Mouse (Mus musculus): ENCODE results near the gene G430095P16Rik. TPM values are rescaled to one million over a fixed set of nuclear protein-coding genes. Genes with fewer than 3 reads are reported as not detected.

G430095P16Rik gene
- 3.1 and 3.7 TPM in 2 replicates for polyA plus RNA-seq (2015; fragmentation: Nextera tagmentation; extraction: Ambion mirVana)

GRCm38 (mm10) chr8:84722850-84723570, at the start of gene G430095P16Rik:
TSS of gene G430095P16Rik (plus strand) at chr8:84723007.
- Histone ChIP-seq H3K9me3 (no peaks in the 10 kb centered on the region), H3K27ac (peak within 1 kb of the TSS; percentile 93), H3K4me2 (replicated peaks) (peak within 1 kb of the TSS; percentile 44), H3K36me3 (no peaks in the 10 kb centered on the region), H3K27me3 (replicated peaks) (peaks cover 7% of the 10 kb centered on the region; the same call in 1 of the 2 replicates), H3K4me3 (replicated peaks) (0 out of 2 replicates have a peak within 1 kb of the TSS, but pooled peaks have one; percentile 10), H3K9ac (peak within 1 kb of the TSS; percentile 31), H3K4me1 (replicated peaks) (peaks cover 35% of the 10 kb centered on the region)
- peak; percentile 94 for ATAC-seq
- WGBS, result 6% methylated on average over 10 of the region's 10 CpGs

DNA sequence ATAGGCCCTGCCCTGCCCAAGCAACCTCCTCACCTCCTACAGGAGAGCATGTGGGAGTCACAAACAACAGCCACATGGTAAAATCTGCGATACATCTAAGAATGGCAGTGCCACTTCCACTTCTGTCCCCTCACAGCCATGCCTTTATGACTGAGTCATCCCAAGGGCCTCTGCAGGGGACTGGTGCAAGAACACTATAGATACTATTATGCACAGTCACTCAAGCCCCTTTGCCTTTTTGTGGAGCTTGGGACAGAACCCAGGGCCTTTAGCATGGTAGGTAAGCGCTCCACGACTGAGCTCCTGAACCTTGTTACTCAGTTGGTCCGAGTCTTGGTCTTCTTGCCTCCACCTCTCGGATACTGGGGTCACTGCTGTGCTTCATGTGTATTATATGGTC, 45.5 kb upstream of the G430095P16Rik start:
- H3K4me1 ChIP-seq (replicated peaks), result no peaks in the 10 kb centered on the region
- ATAC-seq, result no peak
- no peak overlapping the region for H3K4me2 ChIP-seq (replicated peaks)
- no peak overlapping the region for H3K27ac ChIP-seq
- H3K27me3 ChIP-seq (replicated peaks), result no peaks in the 10 kb centered on the region
- H3K9ac ChIP-seq, result no peak overlapping the region
- H3K4me3 ChIP-seq (replicated peaks), result no peak overlapping the region
- H3K9me3 ChIP-seq, result no peaks in the 10 kb centered on the region
- WGBS, result 90% methylated on average over 5 of the region's 5 CpGs
- peaks cover 14% of the 10 kb centered on the region for H3K36me3 ChIP-seq

DNA sequence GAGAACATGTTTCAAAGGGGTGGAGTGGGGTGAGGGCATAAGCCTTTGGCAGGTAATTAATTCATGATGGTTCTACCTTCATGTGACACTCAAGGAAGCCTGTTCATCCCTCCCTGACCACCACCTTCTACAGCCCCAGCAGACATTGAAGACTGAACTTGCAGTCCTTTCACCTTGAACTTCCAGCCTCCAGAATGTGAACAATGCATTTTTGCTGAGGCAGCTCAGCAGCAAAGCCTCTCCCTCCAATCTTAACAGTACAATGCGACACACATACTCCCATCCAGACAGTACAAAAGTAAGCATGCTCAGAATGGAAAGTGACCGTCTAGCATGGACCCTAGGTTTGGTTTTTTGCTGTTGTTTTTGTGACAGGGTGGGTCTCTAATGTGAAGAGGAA, 41.3 kb upstream of the G430095P16Rik start:
- WGBS, result 80% methylated on average over 2 of the region's 2 CpGs

DNA sequence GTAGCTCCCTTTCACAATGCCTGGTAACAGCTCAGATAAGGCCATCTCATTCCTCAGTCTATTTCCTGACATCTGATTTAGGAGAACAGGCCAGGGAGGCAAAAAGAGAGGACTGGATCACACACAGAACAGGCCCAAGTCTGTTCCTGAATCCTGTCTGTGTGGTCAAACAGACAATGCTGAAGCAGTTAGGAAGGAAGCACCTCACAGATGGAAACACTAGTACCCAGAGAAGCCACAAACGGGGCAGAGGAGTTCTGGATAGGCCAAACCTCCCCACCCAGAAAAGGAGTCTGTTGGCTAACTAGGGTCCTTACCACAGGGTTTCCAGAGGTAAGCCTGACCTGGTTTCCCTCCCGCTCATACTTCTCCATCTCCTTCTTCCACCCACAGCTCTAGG, 40.5 kb upstream of the G430095P16Rik start:
- no peak overlapping the region for H3K27ac ChIP-seq
- H3K27me3 ChIP-seq (replicated peaks), result no peaks in the 10 kb centered on the region
- H3K4me3 ChIP-seq (replicated peaks), result no peak overlapping the region
- ATAC-seq, result no peak
- no peak overlapping the region for H3K9ac ChIP-seq
- no peak overlapping the region for H3K4me2 ChIP-seq (replicated peaks)
- H3K4me1 ChIP-seq (replicated peaks), result peaks cover 20% of the 10 kb centered on the region
- H3K9me3 ChIP-seq, result no peaks in the 10 kb centered on the region
- WGBS, result 81% methylated on average over 2 of the region's 2 CpGs
- H3K36me3 ChIP-seq, result no peaks in the 10 kb centered on the region

More for the DNA sequence above, 41.3 kb upstream of the G430095P16Rik start:
- ATAC-seq, result no peak
- Histone ChIP-seq H3K9ac (no peak overlapping the region), H3K9me3 (no peaks in the 10 kb centered on the region), H3K4me3 (replicated peaks) (no peak overlapping the region), H3K27me3 (replicated peaks) (no peaks in the 10 kb centered on the region), H3K27ac (no peak overlapping the region), H3K36me3 (no peaks in the 10 kb centered on the region), H3K4me2 (replicated peaks) (no peak overlapping the region), H3K4me1 (replicated peaks) (peaks cover 18% of the 10 kb centered on the region)

GRCm38 (mm10) chr8:84684537-84684936, 38.3 kb upstream of the G430095P16Rik start:
- Histone ChIP-seq H3K36me3 (no peaks in the 10 kb centered on the region), H3K9me3 (no peaks in the 10 kb centered on the region), H3K9ac (no peak overlapping the region), H3K4me1 (replicated peaks) (peaks cover 27% of the 10 kb centered on the region), H3K4me2 (replicated peaks) (no peak overlapping the region), H3K4me3 (replicated peaks) (no peak overlapping the region), H3K27me3 (replicated peaks) (no peaks in the 10 kb centered on the region), H3K27ac (no peak overlapping the region)
- no peak for ATAC-seq
- 59% methylated on average over 3 of the region's 3 CpGs for WGBS

- WGBS, result 6% methylated on average over 20 of the region's 20 CpGs
- Histone ChIP-seq H3K4me2 (replicated peaks) (peak within 1 kb of the TSS; percentile 81), H3K36me3 (peaks cover 3% of the 10 kb centered on the region; the same call in 1 of the 2 replicates), H3K27me3 (replicated peaks) (no peaks in the 10 kb centered on the region), H3K27ac (peak within 1 kb of the TSS; percentile 92), H3K9ac (peak within 1 kb of the TSS; percentile 100), H3K9me3 (no peaks in the 10 kb centered on the region), H3K4me3 (replicated peaks) (peak within 1 kb of the TSS; percentile 100), H3K4me1 (replicated peaks) (peaks cover 31% of the 10 kb centered on the region)
- peak; percentile 16 for ATAC-seq
These were observed 36.4 kb upstream of the G430095P16Rik start, which contains the start of gene Trmt1 for GRCm38 (mm10) chr8:84686191-84687002. TSS of gene Trmt1 (plus strand) at chr8:84686307.

DNA sequence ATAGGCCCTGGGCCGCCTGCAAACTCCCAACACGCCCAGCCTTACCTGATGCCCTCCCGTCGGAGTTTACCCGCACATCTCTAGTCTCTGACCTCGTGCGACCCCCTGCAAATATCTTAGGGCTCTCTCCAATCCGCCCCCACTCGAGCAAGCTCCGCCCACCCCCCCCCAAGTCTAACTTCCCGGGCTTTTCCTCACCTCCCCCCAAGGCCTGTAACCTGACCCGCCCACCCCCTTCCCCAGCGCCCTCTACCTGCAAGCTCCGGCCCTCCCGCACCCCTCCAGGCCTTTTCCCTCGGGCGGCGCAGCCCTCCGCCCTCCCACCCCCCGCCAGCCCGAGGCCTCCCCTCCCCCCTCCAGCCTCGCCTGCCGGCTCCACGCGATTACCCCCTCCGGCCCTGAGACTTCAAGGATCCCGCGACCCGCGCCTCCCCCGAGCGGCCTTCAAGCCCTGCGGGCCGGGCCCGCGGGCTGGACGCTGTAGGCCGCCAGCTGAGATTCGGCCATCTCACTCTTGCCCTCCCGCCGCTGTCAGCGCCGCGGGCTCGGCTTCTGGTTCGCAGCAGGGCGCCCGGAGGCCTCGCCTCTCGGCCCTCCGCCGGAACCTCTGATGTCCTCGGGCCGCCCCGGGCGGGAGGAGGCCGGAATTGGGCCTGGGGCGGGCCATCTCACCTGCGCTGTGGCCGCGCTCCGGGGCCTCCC, 35.7 kb upstream of the G430095P16Rik start:
- H3K27me3 ChIP-seq (replicated peaks), result no peaks in the 10 kb centered on the region
- H3K4me1 ChIP-seq (replicated peaks), result peaks cover 31% of the 10 kb centered on the region
- H3K9me3 ChIP-seq, result no peaks in the 10 kb centered on the region
- H3K36me3 ChIP-seq, result peaks cover 3% of the 10 kb centered on the region; the same call in 1 of the 2 replicates
- peak overlapping the region; percentile 100 for H3K9ac ChIP-seq
- ATAC-seq, result peak; percentile 46
- H3K4me2 ChIP-seq (replicated peaks), result peak overlapping the region; percentile 81
- under 1% methylated on average over 62 of the region's 62 CpGs for WGBS
- H3K27ac ChIP-seq, result peak overlapping the region; percentile 92
- peak overlapping the region; percentile 100 for H3K4me3 ChIP-seq (replicated peaks)

DNA sequence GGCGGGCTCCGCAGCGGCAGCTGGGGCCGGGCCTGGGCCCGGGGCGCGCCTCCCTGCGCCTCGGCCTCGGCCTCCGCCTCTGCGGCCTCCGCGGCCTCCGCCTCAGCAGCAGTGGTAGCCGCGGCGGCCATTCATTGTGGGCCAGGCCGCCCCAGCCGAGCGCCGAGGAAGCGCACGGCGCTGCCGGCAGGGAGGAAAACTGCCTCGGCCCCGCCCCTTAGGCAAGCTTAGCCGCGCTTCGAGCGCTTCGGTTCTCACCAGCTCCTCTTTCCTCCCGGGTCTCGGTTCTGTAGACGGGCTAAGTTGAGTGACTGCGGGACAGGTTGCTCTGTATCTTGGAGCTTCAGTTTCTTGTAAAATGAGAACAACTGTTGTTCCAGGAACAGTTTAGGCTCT, 35.1 kb upstream of the G430095P16Rik start, which contains the start of gene Nacc1:
Gene Nacc1, minus strand, starts transcription at position 158 of the 396 bp plus-strand sequence.
- Histone ChIP-seq H3K4me3 (replicated peaks) (peak within 1 kb of the TSS; percentile 100), H3K27ac (peak within 1 kb of the TSS; percentile 92), H3K9me3 (no peaks in the 10 kb centered on the region), H3K4me2 (replicated peaks) (peak within 1 kb of the TSS; percentile 81), H3K4me1 (replicated peaks) (peaks cover 31% of the 10 kb centered on the region), H3K36me3 (peaks cover 3% of the 10 kb centered on the region; the same call in 1 of the 2 replicates), H3K9ac (peak within 1 kb of the TSS; percentile 100), H3K27me3 (replicated peaks) (no peaks in the 10 kb centered on the region)
- under 1% methylated on average over 36 of the region's 37 CpGs for WGBS
- peak; percentile 86 for ATAC-seq

DNA sequence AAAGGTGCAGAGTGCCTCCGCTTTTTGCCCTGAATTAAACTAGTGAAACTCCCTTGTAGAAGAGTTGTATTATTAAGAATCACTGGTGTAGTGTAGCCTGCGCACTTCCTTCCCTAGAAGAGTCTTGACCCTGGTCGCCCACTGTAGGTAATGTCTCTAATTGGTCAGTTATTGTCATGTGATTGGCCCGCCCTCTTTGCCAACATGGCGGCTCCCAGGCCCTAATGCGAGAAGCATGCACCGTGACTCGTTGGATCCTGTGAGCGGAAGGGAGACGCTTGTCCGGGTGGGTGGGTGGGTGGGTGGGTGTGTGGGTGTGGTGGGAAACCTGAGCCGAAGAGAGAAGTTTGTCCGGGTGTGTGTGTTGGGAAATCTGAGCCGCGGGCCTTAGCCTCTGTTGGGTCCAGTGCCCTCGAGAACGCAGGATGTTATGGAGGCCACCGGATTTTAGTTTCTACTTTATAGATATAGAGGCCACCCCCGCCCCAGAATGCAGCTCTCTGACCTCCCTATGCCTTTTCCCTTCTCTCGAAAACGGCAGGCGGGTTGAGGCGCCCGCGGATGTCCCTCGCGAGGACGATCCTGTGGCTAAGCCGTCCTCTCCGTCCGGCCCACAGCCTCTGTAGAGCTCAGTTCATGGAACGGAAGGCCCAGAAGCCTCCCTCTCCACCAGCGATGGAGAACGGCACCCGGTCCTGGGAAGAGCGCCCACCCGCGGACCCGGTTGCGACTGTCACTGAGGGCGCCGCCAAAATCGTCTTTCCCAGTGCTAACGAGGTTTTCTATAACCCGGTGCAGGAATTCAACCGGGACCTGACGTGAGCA, 33.5 kb upstream of the G430095P16Rik start:
- ATAC-seq, result peak; percentile 87
- H3K4me2 ChIP-seq (replicated peaks), result peak overlapping the region; percentile 81
- H3K27me3 ChIP-seq (replicated peaks), result no peaks in the 10 kb centered on the region
- no peaks in the 10 kb centered on the region for H3K9me3 ChIP-seq
- H3K36me3 ChIP-seq, result peaks cover 3% of the 10 kb centered on the region; the same call in 1 of the 2 replicates
- WGBS, result under 1% methylated on average over 47 of the region's 47 CpGs
- H3K4me1 ChIP-seq (replicated peaks), result peaks cover 31% of the 10 kb centered on the region
- peak overlapping the region; percentile 8 for H3K27ac ChIP-seq
- H3K4me3 ChIP-seq (replicated peaks), result peak overlapping the region; percentile 58
- H3K9ac ChIP-seq, result peak overlapping the region; percentile 64

- no peak overlapping the region for H3K9ac ChIP-seq
- H3K9me3 ChIP-seq, result no peaks in the 10 kb centered on the region
- peaks cover 31% of the 10 kb centered on the region for H3K36me3 ChIP-seq
- H3K4me1 ChIP-seq (replicated peaks), result peaks cover 10% of the 10 kb centered on the region; the same call in 1 of the 2 replicates
- no peak overlapping the region for H3K4me3 ChIP-seq (replicated peaks)
- no peak overlapping the region for H3K4me2 ChIP-seq (replicated peaks)
- WGBS, result 53% methylated on average over 4 of the region's 4 CpGs
- no peaks in the 10 kb centered on the region for H3K27me3 ChIP-seq (replicated peaks)
- no peak overlapping the region for H3K27ac ChIP-seq
- ATAC-seq, result no peak
These were observed 29.5 kb upstream of the G430095P16Rik start for GRCm38 (mm10) chr8:84693332-84693731.

DNA sequence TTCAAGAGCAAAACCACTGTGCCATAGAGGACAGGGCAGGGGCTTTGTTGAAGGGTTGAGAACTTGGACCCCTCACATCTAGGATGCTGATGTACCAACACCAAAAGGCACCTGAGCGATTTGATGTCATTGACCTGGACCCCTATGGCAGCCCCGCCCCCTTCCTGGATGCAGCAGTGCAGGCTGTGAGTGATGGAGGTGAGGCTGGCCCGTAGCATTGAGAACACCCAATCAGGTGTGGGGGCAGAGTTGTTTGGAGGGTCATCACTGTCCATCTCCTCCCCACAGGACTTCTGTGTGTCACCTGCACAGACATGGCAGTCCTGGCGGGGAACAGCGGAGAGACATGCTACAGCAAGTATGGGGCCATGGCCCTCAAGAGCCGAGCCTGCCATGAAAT, 27.7 kb upstream of the G430095P16Rik start:
- 91% methylated on average over 6 of the region's 6 CpGs for WGBS
- no peaks in the 10 kb centered on the region for H3K27me3 ChIP-seq (replicated peaks)
- 0 out of 2 replicates have a peak, but pooled peaks cover 3% of the 10 kb centered on the region for H3K4me1 ChIP-seq (replicated peaks)
- no peak overlapping the region for H3K4me3 ChIP-seq (replicated peaks)
- no peak overlapping the region for H3K4me2 ChIP-seq (replicated peaks)
- ATAC-seq, result no peak
- no peak overlapping the region for H3K27ac ChIP-seq
- H3K9me3 ChIP-seq, result no peaks in the 10 kb centered on the region
- H3K9ac ChIP-seq, result no peak overlapping the region
- peaks cover 38% of the 10 kb centered on the region for H3K36me3 ChIP-seq
